Mouse (Mus musculus) heart, adult 9 months (tissue): ENCODE measurements around the gene Yars.

Experiments
- DNase-seq, 2 experiments: peaks; one replicate each; pipeline ENCODE4 v3.0.0; 2022; ENCODE audit warnings: low spot score in 2 of 2

Yars gene

DNA sequence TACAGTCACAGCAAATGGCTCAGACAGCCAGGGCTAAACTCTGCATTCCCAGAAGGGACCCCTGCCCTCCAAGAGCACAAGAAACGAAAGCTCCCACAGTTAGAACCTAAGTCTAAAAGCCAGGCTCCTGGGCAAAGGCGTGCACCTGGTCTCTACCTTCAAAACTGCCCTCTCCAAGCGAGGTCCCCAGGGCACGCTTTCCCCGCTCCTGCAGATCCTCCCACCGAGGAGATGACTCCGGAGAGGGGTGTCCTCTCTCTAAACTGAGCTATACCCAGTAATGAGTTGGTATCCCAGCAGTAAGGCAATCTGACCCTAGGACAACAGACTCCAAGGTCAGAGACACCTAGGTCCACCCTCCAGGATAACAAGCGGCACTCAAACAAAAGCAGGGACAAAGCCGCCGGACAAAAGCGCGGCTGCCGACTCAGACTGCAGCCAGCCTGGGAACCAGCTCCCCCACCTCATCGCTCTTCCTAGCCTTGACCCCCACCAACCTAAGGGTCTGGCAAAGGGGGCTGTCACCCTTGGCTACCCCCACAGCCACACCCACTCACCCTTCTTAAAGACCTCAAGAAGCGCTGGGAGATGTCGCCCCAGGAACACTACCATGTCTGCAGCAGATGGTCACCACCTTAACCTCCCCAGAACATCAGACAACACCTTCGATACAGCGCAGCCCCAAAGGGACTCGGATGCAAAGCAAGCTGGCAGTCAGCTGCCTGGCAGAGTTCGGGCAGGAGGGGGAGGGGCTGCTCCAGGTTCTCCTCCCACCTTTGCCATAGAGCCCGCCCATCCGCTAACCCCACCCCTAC, 37.8 kb downstream of the Yars start:
- no peak for DNase-seq

DNA sequence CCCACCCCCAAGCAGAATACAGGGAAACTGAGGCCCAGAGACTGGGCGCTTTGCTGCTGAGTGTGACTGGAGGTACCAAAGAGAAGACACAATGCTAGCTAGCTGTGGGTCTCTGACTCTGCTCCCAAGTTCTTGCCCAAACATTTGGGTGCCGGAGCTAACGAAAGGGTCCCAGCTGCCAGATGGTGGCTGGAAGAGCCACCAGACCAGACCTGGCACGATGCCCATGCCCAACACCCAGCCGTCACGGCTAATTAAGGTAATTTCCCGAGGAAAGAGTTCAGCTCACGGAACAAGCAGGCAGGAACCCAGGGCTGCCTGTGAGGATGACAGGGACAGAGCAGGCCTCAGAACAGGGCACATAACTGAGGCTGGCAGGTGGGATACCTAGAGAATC, 38.4 kb downstream of the Yars start:
- no peak for DNase-seq

DNA sequence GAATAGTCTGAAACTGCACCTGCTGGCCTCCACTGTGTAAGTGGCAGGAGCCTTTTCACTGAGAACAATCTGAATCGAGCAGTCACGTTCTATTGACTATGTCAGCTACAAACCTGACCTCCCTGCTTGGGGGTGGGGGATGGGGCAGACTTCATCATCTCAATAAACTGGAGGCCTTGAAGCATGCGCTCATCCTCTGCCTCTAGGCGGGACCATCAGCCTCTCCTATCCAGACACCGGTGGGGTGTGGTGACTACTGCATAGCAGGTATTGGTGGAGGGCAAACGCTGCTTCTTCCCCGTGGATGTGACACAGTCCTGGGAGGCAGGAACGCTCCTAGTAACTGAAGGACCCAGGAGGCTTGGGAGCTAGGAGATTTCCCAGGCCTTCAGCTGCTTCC, 41.4 kb downstream of the Yars start:
- no peak for DNase-seq

DNA sequence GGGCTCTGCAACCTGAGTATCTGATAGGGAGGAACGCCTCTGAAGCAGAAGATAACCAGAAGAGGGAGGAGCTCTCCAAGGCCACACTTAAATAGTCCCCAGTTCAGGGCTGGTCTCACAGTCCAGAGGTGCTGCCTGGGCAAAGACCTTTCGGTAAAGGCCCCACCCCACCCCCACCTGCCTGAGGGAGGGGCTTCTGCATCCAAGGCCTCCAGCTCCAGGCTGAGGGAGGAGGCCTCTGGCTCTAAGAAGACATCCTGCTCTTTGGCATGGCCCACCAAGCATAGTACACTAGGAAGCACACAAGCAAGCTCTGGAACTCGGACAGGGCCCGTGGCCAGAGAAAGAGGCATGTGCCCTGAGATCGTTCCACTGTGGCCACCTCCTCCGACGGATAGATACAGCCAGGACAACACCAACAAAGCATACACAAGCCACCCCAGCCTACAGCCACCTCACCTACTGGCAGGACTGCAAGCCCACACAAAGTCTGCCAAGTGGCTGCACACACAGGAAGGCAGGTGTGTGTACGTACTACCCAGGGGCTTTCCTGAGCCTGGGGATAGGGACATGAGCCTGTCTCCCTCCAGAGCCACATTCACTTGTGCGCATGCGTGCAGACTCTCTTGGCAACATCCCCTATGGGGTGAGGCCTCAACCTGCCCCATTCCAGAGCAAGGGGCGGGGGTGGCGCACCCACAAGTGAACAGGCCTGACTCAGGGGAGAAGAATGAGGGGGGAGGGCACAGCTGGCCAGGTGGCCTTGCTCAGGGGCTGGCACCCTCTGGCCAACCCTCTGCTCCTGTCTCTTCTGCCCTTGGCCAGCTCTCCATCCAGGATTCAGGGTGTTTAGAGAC, 42.3 kb downstream of the Yars start:
- DNase-seq = no peak

DNA sequence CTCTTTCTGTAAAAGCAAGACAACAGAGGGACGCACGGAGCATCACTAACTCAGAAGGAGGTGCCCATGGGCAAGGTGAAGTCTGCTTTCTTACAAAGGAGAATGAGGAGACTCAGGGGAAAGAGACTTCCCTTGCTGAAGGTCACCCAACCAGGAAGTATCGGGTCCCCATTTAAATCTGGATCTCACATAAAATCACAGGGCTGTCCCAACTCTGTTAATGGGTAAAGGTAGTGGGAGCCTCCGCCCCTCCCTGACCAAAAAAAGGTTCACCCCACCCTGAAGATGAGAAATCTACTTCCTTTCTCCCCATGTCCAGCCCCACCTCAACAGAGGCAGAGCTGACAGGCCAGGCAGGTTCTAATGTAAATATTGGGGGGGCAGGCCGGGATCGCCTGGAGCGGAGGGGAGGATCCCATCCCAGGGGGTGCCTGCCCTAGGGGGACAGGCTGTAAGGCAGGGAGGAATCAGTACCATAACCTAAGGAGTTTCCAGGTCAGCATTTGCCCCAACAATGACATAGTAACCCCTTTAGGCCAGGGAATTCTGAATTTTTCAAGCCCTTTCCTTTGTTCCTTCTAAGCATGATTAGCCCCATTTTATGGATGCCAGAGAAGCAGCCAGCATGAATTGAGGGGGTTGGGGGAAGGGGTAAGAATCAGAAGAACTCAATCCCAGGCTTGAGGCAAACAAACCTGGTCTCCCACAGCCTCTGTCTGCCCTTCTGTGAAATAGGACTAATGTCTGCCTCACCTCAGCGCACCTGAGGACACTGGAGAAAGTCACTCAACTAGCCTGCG, 43.2 kb downstream of the Yars start:
- no peak for DNase-seq

DNA sequence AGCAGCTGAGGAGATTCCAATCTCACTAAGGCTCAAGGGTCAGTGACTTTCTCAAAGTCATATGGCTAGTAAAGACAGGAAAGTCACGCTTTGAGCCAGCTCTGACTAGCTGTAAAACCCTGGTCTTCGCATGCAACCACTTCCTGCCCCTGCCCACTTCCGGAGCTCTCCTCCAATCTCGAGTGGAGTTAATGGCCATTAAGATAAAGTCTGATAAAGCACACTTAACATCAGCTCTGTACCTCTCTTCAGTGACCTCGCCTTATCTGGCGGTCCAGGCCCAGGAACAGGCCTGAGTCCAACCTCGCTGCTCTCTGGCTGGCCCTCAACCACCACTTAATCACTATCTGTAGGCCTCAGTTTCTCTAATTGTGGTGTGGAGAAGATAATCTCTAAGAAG, 44.9 kb downstream of the Yars start:
- no peak for DNase-seq

DNA sequence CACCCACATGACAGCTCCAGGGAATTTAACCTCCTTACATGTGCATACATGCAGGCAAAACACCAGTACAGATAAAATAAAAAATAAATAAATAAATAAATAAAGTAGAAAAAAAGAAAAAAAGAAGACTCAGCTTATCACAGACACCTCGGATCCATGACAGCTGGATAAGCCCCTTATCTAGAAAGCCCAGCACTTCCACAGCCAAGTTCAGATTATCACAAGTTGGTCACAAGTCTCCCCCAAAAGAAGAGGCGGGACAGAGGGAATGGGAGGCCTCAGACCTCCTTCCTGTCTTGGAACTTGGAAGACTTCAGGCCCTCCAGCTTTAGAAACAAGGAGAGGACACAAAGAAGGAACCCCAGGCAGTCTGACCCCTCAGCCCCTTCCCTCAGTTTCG, 45.6 kb downstream of the Yars start:
- DNase-seq = no peak

DNA sequence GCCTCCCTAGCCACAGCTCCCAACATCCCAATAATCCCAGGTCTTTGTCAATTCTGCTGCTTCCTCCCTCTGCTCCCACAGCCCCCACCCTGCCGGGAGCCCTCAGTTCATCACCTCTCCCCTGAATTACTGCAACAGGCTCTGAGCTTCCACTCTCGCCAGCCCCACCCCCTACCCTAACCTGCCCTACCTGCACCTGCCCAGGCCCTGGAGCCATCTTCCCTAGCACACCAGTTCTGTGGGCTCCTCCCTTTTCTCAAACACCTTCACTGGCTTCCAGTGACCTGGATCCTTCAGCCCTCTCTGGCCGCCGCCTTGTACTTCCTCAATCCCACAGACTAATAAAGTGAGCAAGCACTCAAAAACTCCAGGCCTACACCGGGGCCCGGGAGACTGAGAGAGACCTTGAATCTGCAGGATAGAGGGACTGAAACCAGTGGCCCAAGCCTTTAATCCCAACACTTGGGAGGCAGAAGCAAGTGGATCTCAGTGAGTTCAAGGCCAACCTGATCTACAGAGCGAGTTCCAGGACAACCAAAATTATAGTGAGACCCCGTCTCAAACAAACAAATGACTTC, 46.8 kb downstream of the Yars start:
- DNase-seq = no peak

DNA sequence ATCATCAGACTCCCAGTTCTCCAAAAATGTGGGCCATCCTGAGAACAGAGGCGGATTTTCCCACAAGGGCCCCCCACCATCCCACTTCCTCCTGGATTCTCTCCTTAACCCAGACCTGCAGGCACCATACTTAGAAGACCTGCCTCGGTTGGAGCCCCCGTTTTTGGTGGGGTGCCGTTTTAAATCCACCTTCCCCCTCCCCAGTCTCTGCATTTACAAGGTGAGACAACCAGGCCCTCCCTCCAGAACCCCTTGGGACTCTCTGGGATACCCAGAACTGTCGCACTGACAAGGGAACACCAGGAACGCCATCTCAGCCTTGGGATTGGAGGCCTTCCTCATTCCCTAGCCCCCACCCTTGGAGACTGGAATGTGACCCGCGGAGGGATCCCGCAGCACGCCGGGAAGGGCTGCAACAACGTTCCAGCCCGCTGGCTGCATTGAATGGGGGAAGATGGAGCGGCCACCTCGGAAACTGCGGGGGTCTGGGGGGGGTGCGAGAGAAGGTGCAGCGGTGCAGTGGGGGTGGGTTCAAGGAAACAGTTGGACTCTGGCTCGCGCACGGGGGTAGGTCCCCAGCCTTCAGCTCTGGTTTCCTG, 48.4 kb downstream of the Yars start:
- DNase-seq = no peak

DNA sequence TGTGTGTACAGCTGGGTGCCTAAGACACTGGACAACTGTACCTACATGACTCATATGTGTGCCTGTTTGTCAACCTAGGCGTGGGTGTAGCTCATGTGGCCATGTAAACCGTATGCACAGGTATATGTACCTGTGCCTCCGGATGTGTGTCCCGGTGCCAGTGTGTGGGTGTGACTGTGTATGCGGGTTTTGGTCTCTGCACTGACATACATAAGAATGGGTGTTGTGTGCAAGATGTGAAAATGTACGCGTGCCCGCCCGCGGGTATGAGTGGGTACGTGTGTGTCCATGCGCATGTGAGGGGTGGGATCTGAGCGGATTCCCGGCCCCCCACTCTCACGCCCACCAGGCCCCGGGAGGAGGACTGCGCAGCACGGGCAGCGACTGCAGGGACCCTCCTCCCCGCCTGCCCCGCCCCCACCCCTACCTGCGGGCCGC, 49.0 kb downstream of the Yars start:
- no peak for DNase-seq

DNA sequence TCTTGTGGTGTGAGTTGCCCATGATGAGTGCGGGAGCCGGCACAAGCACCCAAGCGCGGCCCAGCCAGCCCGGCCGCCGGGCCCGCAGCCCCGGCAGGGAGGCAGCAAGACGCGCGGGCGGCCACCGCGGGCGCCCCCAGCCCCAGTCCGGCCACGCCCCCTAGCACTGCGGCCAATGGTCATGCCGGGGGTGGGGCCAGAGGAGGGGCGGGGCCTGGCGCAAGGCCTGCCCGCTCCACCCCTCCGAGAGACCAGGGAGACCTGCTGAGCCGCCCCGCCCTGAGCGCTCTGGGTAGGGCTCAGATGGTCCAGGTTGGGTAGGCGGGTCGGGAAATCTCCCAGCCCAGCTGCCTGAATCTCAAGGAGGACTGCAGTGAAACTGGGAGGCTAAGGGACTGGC, 49.5 kb downstream of the Yars start:
- DNase-seq = peak in 1 of 2 experiments; percentile 31

DNA sequence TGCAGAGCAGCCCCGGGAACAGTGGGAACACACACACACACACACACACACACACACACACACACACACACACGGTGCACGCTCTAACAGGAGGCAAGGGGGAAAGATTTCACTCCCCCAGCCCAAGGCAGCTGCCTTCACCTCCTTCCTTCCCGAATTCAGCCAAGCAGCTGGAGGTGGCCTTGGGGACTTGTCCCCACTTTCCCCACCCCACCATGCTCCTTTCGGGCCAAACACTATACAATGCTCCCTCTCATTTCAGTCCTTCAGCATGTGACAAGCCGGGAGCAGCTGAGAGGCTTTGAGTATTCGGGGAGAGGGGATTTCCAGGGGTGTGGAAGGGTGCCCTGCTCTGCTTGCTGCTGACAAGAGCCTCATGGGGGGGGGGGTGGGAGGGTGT, 52.3 kb downstream of the Yars start:
- no peak for DNase-seq

DNA sequence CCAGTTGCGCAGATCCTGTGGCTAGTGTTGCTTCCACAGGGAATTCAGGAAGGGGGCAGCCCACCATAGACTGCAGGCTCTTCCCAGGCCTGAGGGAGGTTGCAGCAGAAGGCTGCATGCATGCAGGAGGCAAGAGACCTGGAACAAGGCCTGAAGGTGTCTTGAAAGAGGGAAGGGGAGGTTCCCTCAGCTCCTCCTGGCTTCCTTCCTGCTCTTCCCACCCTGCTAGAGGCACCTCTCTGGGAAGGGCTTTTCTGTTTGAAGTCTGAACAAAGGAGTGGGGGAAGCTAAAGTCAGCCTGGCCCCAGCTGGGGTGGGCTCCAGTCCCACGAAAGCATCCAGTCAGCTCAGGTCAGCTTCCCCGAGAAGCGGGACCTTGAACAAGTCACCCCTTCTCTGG, 52.8 kb downstream of the Yars start:
- DNase-seq = no peak

DNA sequence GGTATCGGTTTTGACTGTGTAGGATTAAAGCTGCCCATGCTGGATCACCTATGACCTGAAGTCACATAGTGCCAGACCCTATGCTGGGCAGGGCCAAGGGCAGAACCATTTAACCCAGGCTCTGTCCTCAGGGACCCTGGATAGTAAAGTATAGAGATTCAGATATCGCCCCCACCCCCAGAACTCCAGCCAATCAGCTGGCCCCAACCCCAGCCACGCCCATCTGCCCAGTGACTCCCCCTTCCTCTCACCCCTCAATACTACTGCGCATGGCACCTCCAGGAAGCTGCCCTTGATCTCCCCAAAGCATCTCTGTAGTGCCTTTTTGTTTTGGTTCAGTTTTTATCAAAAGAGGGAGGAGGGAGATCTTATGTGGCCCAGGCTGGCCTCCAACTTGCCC, 53.2 kb downstream of the Yars start:
- DNase-seq = no peak

DNA sequence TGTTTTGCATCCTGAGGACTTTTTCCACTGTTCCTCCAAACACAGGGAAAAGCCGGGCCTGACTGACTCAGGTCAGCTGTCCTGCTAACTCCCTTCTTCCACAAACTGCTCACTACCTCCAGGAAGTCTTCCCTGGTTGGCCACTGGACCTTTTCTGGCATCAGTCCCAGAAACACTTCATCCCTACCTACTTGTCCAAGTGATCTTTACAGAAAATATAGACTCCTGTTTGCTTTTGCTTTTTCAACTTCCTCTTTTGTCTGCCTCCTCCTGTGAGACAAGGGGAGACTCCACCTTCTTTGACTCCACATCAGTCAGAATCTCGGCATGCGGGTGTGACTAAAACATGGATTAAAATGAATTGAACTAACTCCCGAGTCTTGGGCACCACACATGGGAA, 55.2 kb downstream of the Yars start:
- no peak for DNase-seq

DNA sequence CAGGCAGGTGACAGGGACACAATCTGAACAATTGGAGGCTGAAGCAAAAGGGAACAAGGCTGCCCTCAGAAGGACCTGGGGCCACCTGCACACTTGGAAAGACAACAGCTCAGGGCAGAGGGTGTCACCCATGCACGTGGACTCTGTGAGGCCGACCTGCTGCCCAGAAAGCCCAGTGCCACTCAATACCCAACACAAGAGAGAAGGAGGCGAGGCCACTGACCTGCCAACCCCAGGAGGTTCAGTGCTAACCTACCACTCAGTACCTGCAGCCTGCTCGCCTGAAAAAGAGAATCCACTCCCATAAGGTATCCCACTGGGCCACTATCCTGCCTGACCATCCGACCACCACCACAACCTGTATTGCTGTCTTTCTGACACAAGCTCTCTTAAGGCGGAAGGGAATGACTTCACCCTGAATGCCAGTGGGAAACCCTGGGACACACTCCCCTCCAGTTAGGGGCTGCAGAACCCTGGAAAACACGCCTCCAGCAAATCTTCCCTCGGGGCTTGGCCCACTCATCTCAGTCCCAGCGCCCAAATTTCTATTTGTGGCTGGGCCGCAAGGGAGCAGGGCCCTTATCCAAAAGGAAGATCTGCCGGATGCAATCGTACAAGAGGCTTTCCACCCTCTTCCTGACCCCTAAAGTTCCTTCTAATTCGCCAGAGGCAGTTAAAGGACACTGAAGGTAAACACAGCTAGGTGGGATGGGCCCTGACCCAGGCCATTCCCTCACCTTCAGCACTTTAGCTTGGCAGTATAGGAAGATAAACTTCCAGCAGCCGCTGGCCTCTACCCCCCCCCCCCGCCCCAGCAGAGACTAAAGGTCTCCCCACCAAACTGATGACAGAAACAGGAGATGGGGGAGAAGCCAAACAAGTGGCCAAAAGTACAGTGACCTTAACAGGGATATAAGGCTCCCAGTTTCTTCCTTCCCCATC, 57.1 kb downstream of the Yars start:
- peak in 1 of 2 experiments; percentile 45 for DNase-seq

DNA sequence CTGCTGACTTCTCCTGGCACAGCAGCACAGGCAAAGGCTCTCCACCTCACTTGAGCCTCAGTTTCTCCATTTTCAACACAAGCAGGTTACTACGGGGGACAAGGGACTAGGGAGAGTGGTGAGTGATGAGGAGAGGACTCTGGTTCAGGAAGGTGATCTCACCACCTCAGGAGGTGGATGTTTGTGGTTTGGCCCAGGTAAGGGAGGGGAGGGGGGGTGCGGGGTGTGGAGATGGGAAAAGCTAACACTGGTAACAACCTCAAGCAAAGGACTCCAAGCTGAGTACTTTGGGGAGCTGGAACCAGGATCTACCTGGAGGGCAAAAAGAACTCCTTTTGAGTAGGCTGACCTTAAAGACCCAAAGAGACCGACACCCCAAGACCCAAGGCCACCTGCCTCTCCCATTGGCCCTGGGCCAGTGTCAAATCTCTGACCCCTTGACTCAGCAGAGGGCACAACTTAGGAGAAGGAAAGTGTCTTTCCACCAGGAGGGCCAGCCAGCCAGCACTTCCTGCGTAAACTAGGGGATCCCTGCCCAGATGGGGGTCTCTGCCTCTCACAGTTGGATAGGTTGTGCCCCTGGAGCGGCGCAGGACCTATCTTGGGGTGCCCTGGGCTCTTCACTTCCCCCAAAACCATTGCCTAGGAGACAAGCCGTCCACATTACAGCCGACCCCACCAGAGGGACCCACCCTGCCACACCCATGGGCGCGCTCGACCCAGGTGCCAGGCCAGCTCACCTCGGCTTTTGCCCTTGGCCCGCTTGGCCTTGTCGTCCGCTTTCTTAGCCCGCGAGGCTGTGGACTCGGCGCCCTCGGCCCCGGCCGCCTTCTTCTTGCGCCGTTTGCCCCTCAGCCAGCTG, 58.1 kb downstream of the Yars start:
- DNase-seq = no peak

DNA sequence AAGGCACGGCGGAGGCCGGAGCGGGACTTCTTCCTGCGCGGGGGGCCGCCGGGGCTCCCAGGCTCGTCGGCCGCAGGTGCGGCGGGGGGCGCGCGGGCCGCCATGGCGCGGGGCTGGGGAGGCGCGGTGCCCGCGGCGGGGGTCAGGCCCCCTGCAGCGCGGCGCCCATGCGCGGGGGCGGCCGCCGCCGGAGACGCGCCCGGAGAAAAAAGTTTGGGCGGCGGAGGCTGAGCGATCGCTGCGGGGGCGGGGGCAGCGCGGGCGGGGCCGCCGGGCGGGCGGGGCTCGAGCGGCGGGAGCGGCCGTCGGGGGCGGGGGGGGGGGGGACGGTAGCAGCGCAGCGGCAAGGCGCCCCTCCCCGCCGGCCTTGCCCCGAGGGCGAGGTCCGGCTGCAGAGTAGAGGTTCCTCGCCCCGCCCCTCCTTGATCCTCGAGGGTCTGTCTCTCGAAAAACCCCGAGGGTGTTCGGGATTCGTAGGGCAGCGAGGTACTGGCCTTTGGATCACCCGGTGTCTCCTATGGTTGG, 58.7 kb downstream of the Yars start:
- DNase-seq = no peak

DNA sequence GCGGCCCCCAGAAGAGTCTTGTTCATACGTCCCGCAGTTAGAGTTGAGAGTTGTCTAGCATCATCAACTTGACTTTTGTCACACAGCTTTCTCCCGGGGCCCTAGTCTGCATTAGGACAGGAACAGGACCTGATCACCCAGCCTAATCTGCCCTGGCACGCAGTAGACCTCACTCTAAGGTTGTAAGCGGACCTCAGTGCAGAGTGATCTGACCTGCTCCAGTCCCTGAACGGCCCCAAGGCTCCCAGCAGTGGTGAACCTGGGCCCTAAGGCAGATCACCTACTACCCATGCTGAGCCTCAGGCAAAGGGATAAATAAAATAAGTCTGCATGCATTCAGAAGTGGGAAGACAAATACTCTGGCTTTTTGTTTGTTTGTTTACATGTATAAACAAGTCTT, 59.7 kb downstream of the Yars start:
- no peak for DNase-seq
